Mouse (Mus musculus) frontal cortex, postnatal 36 days (tissue): Measurements from ENCODE around the gene Cd7.
A peak's percentile ranks its signal among the peaks of the same experiment; 100 is the strongest.
"Not testable (repeated sequence)": the region's sequence is repeated elsewhere in the genome, so short reads cannot be mapped to it uniquely, and the experiment has no call there.

Experiments used
- DNase-seq, 2 experiments: peaks; one replicate each; pipeline ENCODE4 v3.0.0; 2022; ENCODE audit warnings: low spot score in 2 of 2

Gene Cd7

GRCm38 (mm10) chr11:121047826-121048399 lies 8.7 kb upstream of the Cd7 start:
- DNase-seq = peak in 1 of 2 experiments; percentile 22

GRCm38 (mm10) chr11:121045286-121045685 lies 6.1 kb upstream of the Cd7 start:
- DNase-seq = no peak

GRCm38 (mm10) chr11:121043025-121043424 lies 3.8 kb upstream of the Cd7 start:
- DNase-seq = not testable (repeated sequence)

DNA sequence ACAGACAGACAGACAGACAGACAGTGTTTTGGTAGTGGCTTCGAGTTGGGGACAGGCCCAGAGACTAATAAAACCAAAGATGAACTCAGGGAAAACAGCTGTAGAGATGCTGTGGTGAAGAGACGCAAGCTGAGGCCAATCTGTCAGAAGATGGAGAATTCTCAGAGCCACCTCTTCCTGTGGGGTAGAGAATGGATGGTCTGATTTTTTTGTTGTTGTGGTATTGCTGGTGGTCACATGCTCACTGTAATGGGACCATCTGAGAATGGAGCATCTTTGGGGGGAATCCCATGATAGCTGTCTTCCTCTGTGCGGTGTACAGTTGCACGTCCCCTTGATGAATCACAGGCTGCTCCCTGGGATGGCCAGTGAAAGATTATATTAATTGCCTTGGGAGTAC lies 3.3 kb upstream of the Cd7 start:
- DNase-seq = no peak

DNA sequence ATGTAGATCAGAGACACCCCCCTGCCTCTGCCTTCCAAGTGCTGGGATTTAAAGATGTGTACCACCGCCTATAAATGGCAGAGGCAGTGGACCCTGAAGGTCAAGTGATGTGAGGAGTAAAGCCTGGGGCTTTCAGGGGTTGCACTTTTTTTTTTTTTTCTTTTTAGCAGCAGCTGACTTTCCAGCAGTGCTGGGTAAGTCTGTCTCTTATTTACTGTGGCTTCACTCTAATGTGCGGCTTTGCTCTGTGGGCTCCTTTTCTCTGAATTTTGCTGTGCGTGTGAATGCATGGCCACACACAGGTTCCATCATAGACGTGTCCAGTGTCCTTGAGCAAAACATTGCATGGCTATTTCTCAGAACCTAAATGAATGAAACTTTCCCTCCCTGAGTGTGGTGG lies 2.4 kb upstream of the Cd7 start:
- DNase-seq = no peak

DNA sequence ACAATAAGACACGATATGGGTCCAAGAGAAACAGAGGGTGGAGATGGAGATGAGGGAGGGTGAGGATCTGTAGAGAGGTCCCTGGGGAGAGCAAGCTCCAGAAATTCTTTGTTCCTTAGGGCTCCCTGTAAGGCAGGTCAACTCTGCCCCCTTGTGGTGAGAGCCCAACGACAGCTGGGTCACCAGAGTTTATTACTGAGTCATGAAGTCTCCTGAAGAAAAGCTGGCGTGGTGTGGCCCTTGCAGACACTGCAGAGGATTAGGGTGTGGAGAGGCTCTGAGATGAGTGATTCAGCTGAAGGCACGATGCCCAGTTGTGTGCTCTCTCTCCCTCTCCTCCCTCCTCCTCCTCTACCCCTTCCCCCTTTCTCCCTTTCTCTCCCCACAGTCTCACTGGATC lies 2.0 kb upstream of the Cd7 start:
- DNase-seq = peak; percentile 84 to 85

- peak; percentile 44 to 62 for DNase-seq
Measured at GRCm38 (mm10) chr11:121038366-121039240, 615 bp downstream of the Cd7 start.

GRCm38 (mm10) chr11:121033118-121033517 lies 6.1 kb downstream of the Cd7 start:
- no peak for DNase-seq

DNA sequence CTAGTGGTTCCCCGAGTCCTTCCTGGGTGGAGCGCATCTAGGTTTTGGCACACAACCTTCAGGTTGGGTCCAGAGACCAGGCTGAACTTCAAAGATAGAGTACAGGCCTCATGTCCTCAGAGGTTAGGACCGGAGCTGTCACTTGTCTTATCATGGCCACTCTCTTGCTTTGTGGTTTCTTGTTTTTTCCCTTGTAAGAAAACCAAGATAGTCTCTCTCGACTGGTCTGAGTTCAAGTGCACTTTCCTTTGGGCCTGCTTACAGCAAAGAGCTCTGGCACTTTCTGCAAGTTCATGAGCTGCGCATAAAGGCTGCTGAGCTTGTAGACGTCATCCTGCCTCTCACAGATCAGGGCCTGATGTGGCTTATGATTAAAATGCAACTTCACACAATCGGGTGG lies 12.0 kb downstream of the Cd7 start:
- DNase-seq = no peak

GRCm38 (mm10) chr11:121024163-121024562 lies 15.1 kb downstream of the Cd7 start:
- DNase-seq = peak in 1 of 2 experiments; percentile 21

GRCm38 (mm10) chr11:121019501-121019900 lies 19.7 kb downstream of the Cd7 start:
- DNase-seq = no peak

DNA sequence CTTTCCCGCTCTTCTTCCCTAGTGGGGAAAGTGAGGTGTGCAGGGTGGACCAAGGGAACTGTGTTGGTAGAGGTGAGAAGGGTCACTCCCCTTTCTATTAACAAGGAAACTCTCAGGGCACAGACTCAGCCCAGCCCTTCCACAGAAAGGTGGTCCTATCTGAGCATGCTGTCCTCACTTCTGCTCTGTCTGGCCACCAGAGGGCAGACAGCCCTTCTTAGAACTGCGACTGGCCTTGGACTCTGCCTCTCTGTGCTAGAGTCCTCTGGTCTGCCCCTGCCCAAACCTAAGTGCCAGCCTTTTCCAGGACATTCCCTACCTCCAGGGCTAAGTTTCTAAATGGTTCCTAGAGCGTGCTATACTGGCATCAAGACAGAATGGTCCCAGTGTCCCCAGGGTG lies 21.5 kb downstream of the Cd7 start:
- peak in 1 of 2 experiments; percentile 61 for DNase-seq

DNA sequence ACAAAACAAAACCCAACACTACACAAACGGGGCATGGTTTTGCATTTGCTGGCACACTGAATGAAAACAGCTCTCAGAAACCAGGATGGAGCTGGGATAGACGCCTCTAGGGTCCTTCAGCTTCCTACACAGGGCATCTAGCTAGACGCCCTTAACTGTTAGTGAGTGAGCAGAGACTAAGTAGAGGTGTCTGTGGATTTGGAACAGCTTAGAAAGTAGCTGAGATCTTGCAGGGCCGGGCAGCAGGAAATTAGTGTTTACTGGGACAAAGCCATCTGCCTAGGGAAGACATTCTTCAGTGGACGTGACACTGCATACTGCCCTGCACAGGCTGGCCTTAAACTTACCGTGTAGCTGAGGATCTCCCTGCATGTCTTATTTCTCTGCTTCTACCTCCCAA lies 23.7 kb downstream of the Cd7 start:
- DNase-seq = no peak

- peak; percentile 62 to 66 for DNase-seq
Measured at GRCm38 (mm10) chr11:121014896-121015300, 24.3 kb downstream of the Cd7 start.

DNA sequence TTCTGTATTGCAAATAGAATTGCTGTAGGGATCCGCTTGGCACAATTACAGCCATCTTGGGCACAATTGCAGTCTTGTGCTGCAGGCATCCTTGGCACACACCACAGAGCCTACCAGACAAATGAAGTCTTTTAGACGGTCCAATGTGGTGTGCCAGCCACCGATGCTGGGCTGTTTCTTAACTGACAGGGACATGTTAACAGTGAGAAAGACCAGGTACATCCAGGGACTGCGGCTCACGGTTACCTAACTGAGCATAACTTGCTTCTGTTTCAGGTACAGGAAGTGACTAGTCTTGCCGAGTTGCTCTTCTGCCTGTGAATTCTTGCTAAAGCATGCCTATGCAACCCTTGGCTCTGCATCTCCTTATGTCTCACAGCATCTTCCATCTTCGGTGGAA lies 25.6 kb downstream of the Cd7 start:
- peak in 1 of 2 experiments; percentile 17 for DNase-seq

DNA sequence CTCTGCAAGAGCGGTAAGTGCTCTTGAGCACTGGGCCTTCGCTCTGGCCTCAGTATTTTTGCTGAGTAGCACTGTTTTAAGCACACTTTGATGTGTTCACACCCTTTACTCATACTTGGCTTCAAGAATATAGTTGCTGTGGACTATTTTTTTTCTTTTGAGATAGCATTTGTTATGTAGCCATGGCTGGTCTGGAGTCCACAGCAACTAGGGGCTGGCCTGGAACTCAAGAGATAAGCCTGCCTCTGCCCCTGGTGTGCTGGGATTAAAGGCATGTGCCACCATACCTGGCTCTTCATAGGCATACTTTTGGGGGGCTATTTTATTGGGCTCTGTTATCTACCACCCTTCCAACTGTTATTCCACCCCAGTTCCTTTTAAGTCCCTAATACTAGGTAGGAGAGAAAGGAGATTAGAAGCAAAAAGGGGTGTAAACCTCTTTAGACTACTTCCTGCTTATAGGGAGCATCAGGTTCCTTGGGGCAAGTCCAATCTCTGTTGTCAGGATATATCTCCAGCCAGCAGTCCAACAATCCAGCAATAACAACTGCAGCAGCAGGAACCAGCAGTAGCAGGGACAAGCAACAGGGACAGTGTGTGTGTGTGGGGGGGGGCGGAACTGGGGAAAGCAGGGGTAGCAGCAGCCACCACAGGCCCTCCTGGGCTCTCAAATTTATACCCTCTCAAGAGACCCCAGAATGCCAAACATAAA lies 29.0 kb downstream of the Cd7 start:
- no peak for DNase-seq

- no peak for DNase-seq
Measured at GRCm38 (mm10) chr11:121006184-121006583, 33.0 kb downstream of the Cd7 start.

DNA sequence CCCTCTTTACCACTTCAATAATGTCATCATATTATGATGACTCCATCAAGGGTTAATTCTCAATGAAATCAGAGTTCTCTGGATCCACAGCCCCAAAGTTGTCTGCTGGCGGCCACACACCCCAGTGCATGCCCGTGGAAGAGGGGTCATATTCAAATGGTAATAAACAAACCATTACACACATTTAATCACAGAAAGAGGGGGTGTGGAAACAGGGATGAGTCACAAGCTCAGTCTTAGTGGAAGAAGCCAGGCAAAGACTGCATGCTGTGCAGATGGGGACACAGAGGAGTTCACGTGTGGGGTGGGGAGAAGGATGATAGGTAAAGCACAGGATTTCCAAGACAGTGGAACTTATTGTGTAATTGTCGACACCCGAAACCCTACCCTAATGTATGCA lies 34.9 kb downstream of the Cd7 start:
- DNase-seq = no peak

GRCm38 (mm10) chr11:121001966-121002365 lies 37.3 kb downstream of the Cd7 start:
- no peak for DNase-seq

DNA sequence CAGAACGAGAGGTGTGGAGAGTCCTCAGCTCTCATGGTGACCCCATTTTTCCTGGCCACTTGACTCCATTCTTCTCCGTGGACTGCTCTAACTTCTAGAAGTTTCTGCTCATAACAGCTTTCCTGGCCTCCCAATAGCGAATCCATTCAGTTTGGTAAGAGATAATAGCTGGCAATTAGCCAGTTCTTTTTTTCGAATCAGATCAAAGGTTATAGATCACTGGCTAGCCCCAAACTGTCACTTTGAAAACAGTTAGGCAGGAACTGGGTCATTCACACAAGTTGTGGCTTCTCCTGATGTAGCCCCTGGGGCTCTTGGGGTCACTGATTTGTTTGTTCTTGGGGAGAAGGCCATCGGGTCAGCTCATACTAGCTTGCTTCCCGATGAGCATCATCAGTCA lies 44.5 kb downstream of the Cd7 start:
- DNase-seq = no peak

GRCm38 (mm10) chr11:120993586-120993985 lies 45.6 kb downstream of the Cd7 start:
- DNase-seq = no peak

GRCm38 (mm10) chr11:120993080-120993479 lies 46.1 kb downstream of the Cd7 start:
- no peak for DNase-seq

GRCm38 (mm10) chr11:120991791-120992190 lies 47.4 kb downstream of the Cd7 start:
- DNase-seq = peak in 1 of 2 experiments; percentile 19
